Mouse (Mus musculus) hindbrain, embryonic 11.5 days (tissue): ENCODE measurements around the gene Med13l. TPM values are rescaled to one million over a fixed set of nuclear protein-coding genes. Genes with fewer than 3 reads are reported as not detected.

Source experiments
- ATAC-seq: fragments of 200-750 bp; cut with Nextera tagmentation; 2 replicates; pipeline ENCODE4 v1.8.0; 2017; ENCODE audit warnings: mild to moderate bottlenecking, moderate TSS enrichment, moderate library complexity; ENCODE audit not compliant: low FRiP score
- DNase-seq: peaks from one replicate; pipeline ENCODE4 v3.0.0-alpha.2; 2015; ENCODE audit warnings: low spot score
- H3K27ac ChIP-seq: fragments of 300-500 bp; sonication (generic); 2 replicates; pipeline ENCODE4 v1.5.1; 2014; ENCODE audit warnings: mild to moderate bottlenecking, low read depth, low read length
- H3K27me3 ChIP-seq: fragments of 300-500 bp; sonication (generic); 2 replicates; pipeline ENCODE4 v1.6.1; 2014; ENCODE audit warnings: mild to moderate bottlenecking, low read length, moderate library complexity, mixed read lengths; ENCODE audit not compliant: control insufficient read depth, insufficient read depth
- H3K36me3 ChIP-seq: fragments of 300-500 bp; sonication (generic); 2 replicates; pipeline ENCODE4 v1.6.1; 2014; ENCODE audit warnings: mild to moderate bottlenecking, low read length, moderate library complexity, mixed read lengths; ENCODE audit not compliant: control insufficient read depth, insufficient read depth
- H3K4me1 ChIP-seq: fragments of 300-500 bp; sonication (generic); replicated peaks from 2 replicates; pipeline ENCODE4 v1.6.1; 2014; ENCODE audit warnings: low read length, mixed read lengths; ENCODE audit not compliant: control insufficient read depth, insufficient read depth
- H3K4me2 ChIP-seq: fragments of 300-500 bp; sonication (generic); replicated peaks from 2 replicates; pipeline ENCODE4 v1.6.1; 2014; ENCODE audit warnings: mild to moderate bottlenecking, low read depth, low read length
- H3K4me3 ChIP-seq: fragments of 300-500 bp; sonication (generic); 2 replicates; pipeline ENCODE4 v1.5.1; 2014; ENCODE audit warnings: low read depth, low read length
- H3K9ac ChIP-seq: fragments of 300-500 bp; sonication (generic); 2 replicates; pipeline ENCODE4 v1.6.1; 2014; ENCODE audit warnings: low read depth, low read length
- H3K9me3 ChIP-seq: fragments of 300-500 bp; sonication (generic); 2 replicates; pipeline ENCODE4 v1.6.1; 2016; ENCODE audit warnings: low read length; ENCODE audit not compliant: control insufficient read depth
- WGBS: fragments of 180-500 bp; shearing (Covaris S2); extraction: QIAGEN DNeasy Blood & Tissue Kit; methylation state at CpG from one replicate; pipeline ENCODE4 v1.1.7; 2014; 5-methylcytosine and 5-hydroxymethylcytosine counted together
- polyA plus RNA-seq: library from polyadenylated mRNA; unstranded; fragments of >200 nt; fragmentation: Nextera tagmentation; extraction: Ambion mirVana; gene quantifications from 2 replicates; pipeline ENCODE4 v1.2.1, GENCODE M21; 2014

Med13l gene
- polyA plus RNA-seq, 1 experiment from 2014 or later, result 16.1 TPM

- 0 out of 2 replicates have a peak, but pooled peaks cover 2% of the 10 kb centered on the region for H3K4me1 ChIP-seq
Measured at GRCm38 (mm10) chr5:118606636-118607035, 46.2 kb downstream of the Med13l start.

GRCm38 (mm10) chr5:118607900-118608299, 47.4 kb downstream of the Med13l start:
- Histone ChIP-seq H3K36me3 (no peaks in the 10 kb centered on the region), H3K9me3 (no peaks in the 10 kb centered on the region), H3K27me3 (no peaks in the 10 kb centered on the region), H3K27ac (no peak overlapping the region), H3K4me1 (0 out of 2 replicates have a peak, but pooled peaks cover 2% of the 10 kb centered on the region), H3K4me3 (no peak overlapping the region), H3K9ac (no peak overlapping the region), H3K4me2 (no peak overlapping the region)
- WGBS, result 97% methylated on average over 1 of the region's 1 CpGs
- ATAC-seq (no peak), DNase-seq (no peak)

More at GRCm38 (mm10) chr5:118606636-118607035, 46.2 kb downstream of the Med13l start:
- Histone ChIP-seq H3K4me3 (no peak overlapping the region), H3K36me3 (no peaks in the 10 kb centered on the region), H3K9ac (no peak overlapping the region), H3K4me2 (no peak overlapping the region), H3K27me3 (no peaks in the 10 kb centered on the region), H3K27ac (no peak overlapping the region), H3K9me3 (no peaks in the 10 kb centered on the region)
- no peak for ATAC-seq
- DNase-seq, result no peak
- 84% methylated on average over 13 of the region's 13 CpGs for WGBS

GRCm38 (mm10) chr5:118610468-118610867, 50.0 kb downstream of the Med13l start:
- 86% methylated on average over 5 of the region's 5 CpGs for WGBS
- no peak overlapping the region for H3K9ac ChIP-seq
- H3K36me3 ChIP-seq, result no peaks in the 10 kb centered on the region
- no peak overlapping the region for H3K4me3 ChIP-seq
- ATAC-seq, result no peak
- no peaks in the 10 kb centered on the region for H3K27me3 ChIP-seq
- H3K9me3 ChIP-seq, result no peaks in the 10 kb centered on the region
- 0 out of 2 replicates have a peak, but pooled peaks cover 2% of the 10 kb centered on the region for H3K4me1 ChIP-seq
- H3K4me2 ChIP-seq, result no peak overlapping the region
- peak overlapping the region; percentile 39; the same call in 1 of the 2 replicates for H3K27ac ChIP-seq
- DNase-seq, result no peak

- H3K4me1 ChIP-seq, result no peaks in the 10 kb centered on the region
- no peaks in the 10 kb centered on the region for H3K27me3 ChIP-seq
- H3K9me3 ChIP-seq, result no peaks in the 10 kb centered on the region
- 78% methylated on average over 13 of the region's 13 CpGs for WGBS
- no peak overlapping the region for H3K9ac ChIP-seq
- no peak overlapping the region for H3K4me3 ChIP-seq
- no peak overlapping the region for H3K4me2 ChIP-seq
- DNase-seq (no peak), ATAC-seq (no peak)
- no peaks in the 10 kb centered on the region for H3K36me3 ChIP-seq
- no peak overlapping the region for H3K27ac ChIP-seq
Measured at GRCm38 (mm10) chr5:118612956-118613631, 52.6 kb downstream of the Med13l start.

- Histone ChIP-seq H3K9ac (no peak overlapping the region), H3K4me3 (no peak overlapping the region), H3K4me1 (peaks cover 2% of the 10 kb centered on the region; the same call in 1 of the 2 replicates), H3K9me3 (no peaks in the 10 kb centered on the region), H3K36me3 (no peaks in the 10 kb centered on the region), H3K27ac (no peak overlapping the region), H3K27me3 (no peaks in the 10 kb centered on the region), H3K4me2 (no peak overlapping the region)
- DNase-seq (no peak), ATAC-seq (no peak)
- 64% methylated on average over 2 of the region's 2 CpGs for WGBS
Measured at GRCm38 (mm10) chr5:118613704-118614103, 53.2 kb downstream of the Med13l start.

- H3K9me3 ChIP-seq, result no peaks in the 10 kb centered on the region
- WGBS, result 59% methylated on average over 8 of the region's 8 CpGs
- H3K36me3 ChIP-seq, result no peaks in the 10 kb centered on the region
- ATAC-seq (no peak), DNase-seq (no peak)
- no peak overlapping the region for H3K4me2 ChIP-seq
- H3K27me3 ChIP-seq, result no peaks in the 10 kb centered on the region
- H3K9ac ChIP-seq, result no peak overlapping the region
- H3K4me3 ChIP-seq, result no peak overlapping the region
- no peak overlapping the region for H3K27ac ChIP-seq
- H3K4me1 ChIP-seq, result peaks cover 6% of the 10 kb centered on the region; the same call in 1 of the 2 replicates
Measured at GRCm38 (mm10) chr5:118614116-118614515, 53.6 kb downstream of the Med13l start.

GRCm38 (mm10) chr5:118614571-118614981, 54.1 kb downstream of the Med13l start:
- Histone ChIP-seq H3K4me2 (no peak overlapping the region), H3K27ac (no peak overlapping the region), H3K4me3 (no peak overlapping the region), H3K9me3 (no peaks in the 10 kb centered on the region), H3K27me3 (no peaks in the 10 kb centered on the region), H3K9ac (no peak overlapping the region), H3K4me1 (peaks cover 7% of the 10 kb centered on the region), H3K36me3 (no peaks in the 10 kb centered on the region)
- DNase-seq (no peak), ATAC-seq (no peak)
- 55% methylated on average over 2 of the region's 2 CpGs for WGBS

- Histone ChIP-seq H3K9ac (no peak overlapping the region), H3K4me3 (no peak overlapping the region), H3K27ac (peak overlapping the region; percentile 56), H3K27me3 (no peaks in the 10 kb centered on the region), H3K4me2 (no peak overlapping the region), H3K36me3 (no peaks in the 10 kb centered on the region), H3K9me3 (no peaks in the 10 kb centered on the region), H3K4me1 (peaks cover 14% of the 10 kb centered on the region)
- ATAC-seq (no peak), DNase-seq (no peak)
- WGBS, result 31% methylated on average over 12 of the region's 12 CpGs
Measured at GRCm38 (mm10) chr5:118618963-118619610, 58.6 kb downstream of the Med13l start.

- WGBS, result 52% methylated on average over 7 of the region's 7 CpGs
Measured at GRCm38 (mm10) chr5:118619801-118620200, 59.3 kb downstream of the Med13l start.

More at GRCm38 (mm10) chr5:118619801-118620200, 59.3 kb downstream of the Med13l start:
- Histone ChIP-seq H3K4me2 (no peak overlapping the region; the same call in 1 of the 2 replicates), H3K4me3 (no peak overlapping the region), H3K27ac (no peak overlapping the region), H3K4me1 (peaks cover 14% of the 10 kb centered on the region), H3K9me3 (no peaks in the 10 kb centered on the region), H3K27me3 (no peaks in the 10 kb centered on the region), H3K9ac (no peak overlapping the region), H3K36me3 (no peaks in the 10 kb centered on the region)
- ATAC-seq (peak; percentile 49; the same call in 1 of the 2 replicates), DNase-seq (no peak)
